Mouse (Mus musculus) forebrain, postnatal 0 days (tissue): ENCODE results near the gene Pcsk4. TPM values are rescaled to one million over a fixed set of nuclear protein-coding genes. Genes with fewer than 3 reads are reported as not detected.

ENCODE experiments used
- ATAC-seq: fragments of 200-750 bp; cut with Nextera tagmentation; 2 replicates; pipeline ENCODE4 v1.8.0; 2017; ENCODE audit warnings: mild to moderate bottlenecking, moderate library complexity
- DNase-seq: peaks from one replicate; pipeline ENCODE4 v3.0.0-alpha.2; 2015
- H3K27ac ChIP-seq: fragments of 300-500 bp; sonication (generic); 2 replicates; pipeline ENCODE4 v1.5.1; 2014; ENCODE audit warnings: low read depth, mild to moderate bottlenecking, antibody characterized with exemption, low read length, moderate library complexity, mixed read lengths
- H3K27me3 ChIP-seq: fragments of 300-500 bp; sonication (generic); 2 replicates; pipeline ENCODE4 v1.6.1; 2014; ENCODE audit warnings: mild to moderate bottlenecking, low read length, mixed read lengths; ENCODE audit not compliant: insufficient read depth
- H3K36me3 ChIP-seq: fragments of 300-500 bp; sonication (generic); 2 replicates; pipeline ENCODE4 v1.6.1; 2014; ENCODE audit warnings: mild to moderate bottlenecking, moderate library complexity; ENCODE audit not compliant: insufficient read depth
- H3K4me1 ChIP-seq: fragments of 300-500 bp; sonication (generic); 2 replicates; pipeline ENCODE4 v1.6.1; 2014; ENCODE audit warnings: antibody characterized with exemption; ENCODE audit not compliant: insufficient read depth
- H3K4me2 ChIP-seq: fragments of 300-500 bp; sonication (generic); 2 replicates; pipeline ENCODE4 v1.6.1; 2014; ENCODE audit warnings: low read depth, mild to moderate bottlenecking, moderate library complexity
- H3K4me3 ChIP-seq: fragments of 300-500 bp; sonication (generic); 2 replicates; pipeline ENCODE4 v1.5.1; 2014; ENCODE audit warnings: low read depth, low read length, mixed read lengths
- H3K9ac ChIP-seq: fragments of 300-500 bp; sonication (generic); 2 replicates; pipeline ENCODE4 v1.6.1; 2014; ENCODE audit warnings: mild to moderate bottlenecking
- H3K9me3 ChIP-seq: fragments of 300-500 bp; sonication (generic); 2 replicates; pipeline ENCODE4 v1.6.1; 2016; ENCODE audit warnings: low read length
- CTCF ChIP-seq: sonication (generic); IDR thresholded peaks from 2 replicates; pipeline ENCODE4 v1.5.1; 2016; ENCODE audit warnings: antibody characterized with exemption, control low read depth, low read depth
- WGBS: fragments of 180-500 bp; shearing (Covaris S2); extraction: QIAGEN DNeasy Blood & Tissue Kit; methylation state at CpG from one replicate; pipeline ENCODE4 v1.1.7; 2014; 5-methylcytosine and 5-hydroxymethylcytosine counted together
- polyA plus RNA-seq: library from polyadenylated mRNA; unstranded; fragments of >200 nt; fragmentation: Nextera tagmentation; extraction: Ambion mirVana; gene quantifications from 2 replicates; pipeline ENCODE4 v1.2.1, GENCODE M21; 2015
- total RNA-seq: library from RNA; depleted of rRNA; stranded (reverse); fragments of >200 nt; gene quantifications from 2 replicates; pipeline ENCODE4 v1.2.3, GENCODE M21; 2014

Pcsk4 gene
- total and polyA plus RNA-seq, 2 experiments from 2014 or later, result 3.8 to 7.4 TPM

GRCm38 (mm10) chr10:80322811-80323211, 6.5 kb downstream of the Pcsk4 start:
- WGBS, result 5% methylated on average over 28 of the region's 28 CpGs
- DNase-seq (peak; percentile 32), ATAC-seq (peak; percentile 13)
- TF ChIP-seq CTCF, result peak; percentile 17; the same call in 1 of the 2 replicates
- Histone ChIP-seq H3K4me2 (peak overlapping the region; percentile 96), H3K9me3 (no peaks in the 10 kb centered on the region), H3K27me3 (no peaks in the 10 kb centered on the region), H3K27ac (no peak overlapping the region; the same call in 1 of the 2 replicates), H3K36me3 (peaks cover 7% of the 10 kb centered on the region; the same call in 1 of the 2 replicates), H3K4me1 (peaks cover 3% of the 10 kb centered on the region; the same call in 1 of the 2 replicates), H3K4me3 (peak overlapping the region; percentile 45), H3K9ac (peak overlapping the region; percentile 57)

GRCm38 (mm10) chr10:80321670-80322581, 7.4 kb downstream of the Pcsk4 start:
- peak overlapping the region; percentile 96; the same call in 1 of the 2 replicates for H3K4me2 ChIP-seq
- no peak overlapping the region for H3K9ac ChIP-seq
- peaks cover 3% of the 10 kb centered on the region; the same call in 1 of the 2 replicates for H3K4me1 ChIP-seq
- ATAC-seq, result no peak
- no peaks in the 10 kb centered on the region for H3K9me3 ChIP-seq
- no peak for TF ChIP-seq CTCF
- H3K27me3 ChIP-seq, result no peaks in the 10 kb centered on the region
- peaks cover 16% of the 10 kb centered on the region for H3K36me3 ChIP-seq
- DNase-seq, result no peak
- H3K4me3 ChIP-seq, result no peak overlapping the region
- no peak overlapping the region for H3K27ac ChIP-seq
- 93% methylated on average over 21 of the region's 21 CpGs for WGBS

DNA sequence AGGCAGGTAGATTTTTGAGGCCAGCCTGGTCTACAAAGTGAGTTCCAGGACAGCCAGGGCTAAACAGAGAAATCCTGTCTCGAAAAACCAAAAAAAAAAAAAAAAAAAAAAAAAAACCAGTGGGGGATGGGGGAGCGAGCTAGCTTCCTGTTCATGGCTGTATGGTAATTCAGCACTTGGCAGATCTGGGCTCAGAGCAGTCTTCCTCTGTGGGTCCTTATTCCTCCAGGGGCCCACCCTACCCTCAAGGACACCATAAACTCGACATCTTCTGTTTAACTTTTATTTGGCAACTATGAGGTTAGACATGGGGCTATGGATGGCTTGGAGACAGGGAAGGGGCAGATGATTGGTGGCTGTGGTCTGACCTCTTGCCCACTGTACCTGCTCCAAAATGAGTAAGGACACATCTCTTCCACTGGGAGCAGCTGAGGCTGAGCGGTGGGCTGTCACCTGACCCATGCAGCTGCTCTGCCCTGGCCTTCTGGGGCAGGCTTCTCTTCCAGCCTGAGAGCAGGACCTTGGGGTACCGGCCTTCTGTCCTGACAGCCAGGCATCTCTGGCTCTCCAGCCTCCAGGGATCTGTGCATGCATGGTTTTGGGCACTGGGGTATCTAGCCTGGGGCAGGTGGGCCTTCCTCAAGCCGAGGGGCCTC, 8.2 kb downstream of the Pcsk4 start:
- Histone ChIP-seq H3K27me3 (no peaks in the 10 kb centered on the region), H3K9me3 (no peaks in the 10 kb centered on the region), H3K36me3 (peaks cover 24% of the 10 kb centered on the region), H3K4me1 (peaks cover 3% of the 10 kb centered on the region; the same call in 1 of the 2 replicates), H3K9ac (no peak overlapping the region), H3K4me2 (no peak overlapping the region), H3K27ac (no peak overlapping the region), H3K4me3 (no peak overlapping the region)
- DNase-seq, result no peak
- TF ChIP-seq CTCF, result no peak
- ATAC-seq, result no peak
- 79% methylated on average over 6 of the region's 6 CpGs for WGBS

DNA sequence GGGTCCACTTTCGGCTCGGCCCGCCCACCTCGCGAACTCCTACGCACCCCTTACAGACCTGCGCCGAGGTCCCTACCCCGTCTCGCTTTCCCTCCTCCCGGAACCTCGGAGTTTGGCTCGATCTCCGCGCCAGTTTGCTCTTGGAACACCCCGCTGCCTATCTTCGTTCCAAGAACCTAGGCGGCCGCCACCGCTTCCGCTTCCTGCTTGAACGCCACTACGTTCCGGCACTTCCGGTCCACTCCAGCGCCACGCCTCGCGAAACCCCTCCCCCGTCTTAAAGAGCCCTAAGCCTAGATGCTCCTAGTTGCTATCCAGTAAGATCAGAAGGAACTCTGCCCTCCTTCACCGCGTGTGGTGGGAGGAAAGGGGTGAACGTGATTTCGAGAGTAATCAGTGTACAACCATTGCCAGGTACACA, 8.9 kb downstream of the Pcsk4 start, which contains the start of gene 2310011J03Rik:
2310011J03Rik (minus strand) TSS at position 198 of the 421 bp plus-strand sequence.
- peak within 1 kb of the TSS; percentile 89 for H3K4me2 ChIP-seq
- H3K9me3 ChIP-seq, result no peaks in the 10 kb centered on the region
- ATAC-seq (peak; percentile 79), DNase-seq (peak; percentile 93)
- H3K36me3 ChIP-seq, result peaks cover 32% of the 10 kb centered on the region
- WGBS, result under 1% methylated on average over 34 of the region's 34 CpGs
- no peak for TF ChIP-seq CTCF
- H3K4me3 ChIP-seq, result peak within 1 kb of the TSS; percentile 62
- H3K27me3 ChIP-seq, result no peaks in the 10 kb centered on the region
- H3K4me1 ChIP-seq, result peaks cover 3% of the 10 kb centered on the region; the same call in 1 of the 2 replicates
- H3K9ac ChIP-seq, result peak within 1 kb of the TSS; percentile 57
- peak within 1 kb of the TSS; percentile 72 for H3K27ac ChIP-seq

DNA sequence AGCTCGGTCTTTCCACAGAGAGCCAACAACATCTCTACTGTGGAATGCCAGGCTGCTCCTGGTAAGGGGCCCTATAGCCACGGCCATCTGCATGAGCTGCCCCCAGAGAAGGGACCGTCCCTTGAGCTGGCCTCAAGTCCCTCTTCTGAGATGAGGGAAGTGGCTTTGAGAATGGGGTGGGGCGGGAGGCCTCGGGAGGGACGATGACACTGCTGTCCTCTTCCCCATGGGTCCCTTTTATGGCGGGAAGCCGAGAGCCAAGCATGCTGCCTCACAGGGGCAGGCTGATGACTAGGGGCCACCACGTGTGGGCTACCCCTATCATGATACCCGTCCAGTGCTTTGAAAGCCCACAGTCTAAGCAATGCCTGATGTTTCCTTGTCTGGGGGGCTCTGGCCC, 12.3 kb downstream of the Pcsk4 start:
- no peak for TF ChIP-seq CTCF
- Histone ChIP-seq H3K4me3 (no peak overlapping the region), H3K9ac (no peak overlapping the region), H3K27ac (0 out of 2 replicates have a peak overlapping the region, but pooled peaks have one; percentile 21), H3K4me1 (peaks cover 3% of the 10 kb centered on the region; the same call in 1 of the 2 replicates), H3K27me3 (no peaks in the 10 kb centered on the region), H3K36me3 (peaks cover 65% of the 10 kb centered on the region), H3K4me2 (no peak overlapping the region), H3K9me3 (no peaks in the 10 kb centered on the region)
- no peak for ATAC-seq
- DNase-seq, result no peak
- WGBS, result 69% methylated on average over 10 of the region's 10 CpGs

- H3K9me3 ChIP-seq, result no peaks in the 10 kb centered on the region
- H3K4me3 ChIP-seq, result no peak overlapping the region
- ATAC-seq (peak; percentile 48), DNase-seq (no peak)
- H3K27ac ChIP-seq, result peak overlapping the region; percentile 21; the same call in 1 of the 2 replicates
- peaks cover 72% of the 10 kb centered on the region for H3K36me3 ChIP-seq
- TF ChIP-seq CTCF, result no peak
- no peaks in the 10 kb centered on the region for H3K27me3 ChIP-seq
- no peak overlapping the region for H3K4me2 ChIP-seq
- H3K4me1 ChIP-seq, result peaks cover 3% of the 10 kb centered on the region; the same call in 1 of the 2 replicates
- no peak overlapping the region for H3K9ac ChIP-seq
- 25% methylated on average over 11 of the region's 11 CpGs for WGBS
These were observed 12.9 kb downstream of the Pcsk4 start for GRCm38 (mm10) chr10:80316359-80316781.
